Mouse (Mus musculus) midbrain, embryonic 10.5 days (tissue): ENCODE measurements at regions not wholly inside any gene's neighbourhood (a gene's known extent, or its start where the extent isn't known, plus 50 kb on each side); places are given as distances from the start of the nearest gene placed in this dataset.

Experiments
- DNase-seq: peaks from one replicate; pipeline ENCODE4 v3.0.0-alpha.2; 2017; ENCODE audit warnings: low spot score
- H3K27ac ChIP-seq: fragments of 300-500 bp; sonication (generic); replicated peaks from 2 replicates; pipeline ENCODE4 v1.5.1; 2016; ENCODE audit warnings: mild to moderate bottlenecking
- H3K27me3 ChIP-seq: fragments of 300-500 bp; sonication (generic); 2 replicates; pipeline ENCODE4 v1.6.1; 2016; ENCODE audit warnings: low read depth, mild to moderate bottlenecking; ENCODE audit not compliant: poor library complexity, severe bottlenecking
- H3K36me3 ChIP-seq: fragments of 300-500 bp; sonication (generic); 2 replicates; pipeline ENCODE4 v1.6.1; 2016; ENCODE audit warnings: mild to moderate bottlenecking, moderate library complexity
- H3K4me1 ChIP-seq: fragments of 300-500 bp; sonication (generic); 2 replicates; pipeline ENCODE4 v1.6.1; 2016
- H3K4me3 ChIP-seq: fragments of 300-500 bp; sonication (generic); 2 replicates; pipeline ENCODE4 v1.5.1; 2016; ENCODE audit warnings: mild to moderate bottlenecking, moderate library complexity
- H3K9me3 ChIP-seq: fragments of 300-500 bp; sonication (generic); replicated peaks from 2 replicates; pipeline ENCODE4 v1.6.1; 2016; ENCODE audit warnings: mild to moderate bottlenecking
- WGBS: fragments of 180-500 bp; shearing (Covaris S2); methylation state at CpG from one replicate; pipeline ENCODE4 v1.1.7; 2016; 5-methylcytosine and 5-hydroxymethylcytosine counted together

GRCm38 (mm10) chr2:45346358-45346757 lies 229.2 kb upstream of the Zeb2 start:
- H3K36me3 ChIP-seq, result no peaks in the 10 kb centered on the region

GRCm38 (mm10) chr2:45339866-45340265 lies 222.7 kb upstream of the Zeb2 start:
- H3K27me3 ChIP-seq, result no peaks in the 10 kb centered on the region
- DNase-seq, result no peak
- no peak overlapping the region for H3K27ac ChIP-seq
- no peaks in the 10 kb centered on the region for H3K36me3 ChIP-seq
- 89% methylated on average over 1 of the region's 1 CpGs for WGBS
- 0 out of 2 replicates have a peak, but pooled peaks cover 3% of the 10 kb centered on the region for H3K9me3 ChIP-seq
- H3K4me3 ChIP-seq, result no peak overlapping the region
- H3K4me1 ChIP-seq, result no peaks in the 10 kb centered on the region

More at GRCm38 (mm10) chr2:45346358-45346757, 229.2 kb upstream of the Zeb2 start:
- 88% methylated on average over 5 of the region's 5 CpGs for WGBS
- no peaks in the 10 kb centered on the region for H3K9me3 ChIP-seq
- no peak overlapping the region for H3K27ac ChIP-seq
- no peaks in the 10 kb centered on the region for H3K4me1 ChIP-seq
- no peaks in the 10 kb centered on the region for H3K27me3 ChIP-seq
- DNase-seq, result no peak
- H3K4me3 ChIP-seq, result no peak overlapping the region

GRCm38 (mm10) chr2:45338809-45339208 lies 221.6 kb upstream of the Zeb2 start:
- Histone ChIP-seq H3K4me3 (no peak overlapping the region), H3K27ac (no peak overlapping the region)
- DNase-seq, result no peak

GRCm38 (mm10) chr2:45316945-45317565 lies 199.9 kb upstream of the Zeb2 start:
- Histone ChIP-seq H3K27ac (no peak overlapping the region), H3K36me3 (no peaks in the 10 kb centered on the region), H3K27me3 (no peaks in the 10 kb centered on the region), H3K9me3 (no peaks in the 10 kb centered on the region), H3K4me3 (no peak overlapping the region), H3K4me1 (no peaks in the 10 kb centered on the region)
- no peak for DNase-seq
- WGBS, result 92% methylated on average over 4 of the region's 4 CpGs

More at GRCm38 (mm10) chr2:45338809-45339208, 221.6 kb upstream of the Zeb2 start:
- no peaks in the 10 kb centered on the region for H3K36me3 ChIP-seq
- 0 out of 2 replicates have a peak, but pooled peaks cover 3% of the 10 kb centered on the region for H3K9me3 ChIP-seq
- H3K4me1 ChIP-seq, result no peaks in the 10 kb centered on the region
- no peaks in the 10 kb centered on the region for H3K27me3 ChIP-seq

GRCm38 (mm10) chr2:45287530-45288009 lies 170.4 kb upstream of the Zeb2 start:
- Histone ChIP-seq H3K27ac (0 out of 2 replicates have a peak overlapping the region, but pooled peaks have one; percentile 53), H3K4me1 (peaks cover 8% of the 10 kb centered on the region), H3K4me3 (no peak overlapping the region), H3K9me3 (no peaks in the 10 kb centered on the region), H3K36me3 (no peaks in the 10 kb centered on the region), H3K27me3 (no peaks in the 10 kb centered on the region)
- WGBS, result 82% methylated on average over 7 of the region's 7 CpGs
- DNase-seq, result no peak

GRCm38 (mm10) chr2:45283811-45284210 lies 166.6 kb upstream of the Zeb2 start:
- no peaks in the 10 kb centered on the region for H3K9me3 ChIP-seq
- H3K27ac ChIP-seq, result no peak overlapping the region
- no peak overlapping the region for H3K4me3 ChIP-seq
- DNase-seq, result no peak
- no peaks in the 10 kb centered on the region for H3K27me3 ChIP-seq
- H3K36me3 ChIP-seq, result no peaks in the 10 kb centered on the region
- H3K4me1 ChIP-seq, result peaks cover 8% of the 10 kb centered on the region

- Histone ChIP-seq H3K4me3 (no peak overlapping the region), H3K27me3 (no peaks in the 10 kb centered on the region), H3K27ac (no peak overlapping the region), H3K4me1 (no peaks in the 10 kb centered on the region), H3K9me3 (no peaks in the 10 kb centered on the region), H3K36me3 (no peaks in the 10 kb centered on the region)
- DNase-seq, result no peak
- 85% methylated on average over 4 of the region's 4 CpGs for WGBS
Observed at GRCm38 (mm10) chr2:45279490-45279889, 162.3 kb upstream of the Zeb2 start.

- Histone ChIP-seq H3K9me3 (no peaks in the 10 kb centered on the region), H3K36me3 (no peaks in the 10 kb centered on the region), H3K4me3 (no peak overlapping the region), H3K27ac (no peak overlapping the region), H3K27me3 (no peaks in the 10 kb centered on the region), H3K4me1 (no peaks in the 10 kb centered on the region)
- no peak for DNase-seq
- WGBS, result 91% methylated on average over 2 of the region's 2 CpGs
Observed at GRCm38 (mm10) chr2:45277602-45278001, 160.4 kb upstream of the Zeb2 start.

GRCm38 (mm10) chr2:45276703-45277102 lies 159.5 kb upstream of the Zeb2 start:
- WGBS, result 83% methylated on average over 1 of the region's 1 CpGs
- no peaks in the 10 kb centered on the region for H3K36me3 ChIP-seq

GRCm38 (mm10) chr2:45270035-45270434 lies 152.8 kb upstream of the Zeb2 start:
- Histone ChIP-seq H3K4me3 (no peak overlapping the region), H3K36me3 (no peaks in the 10 kb centered on the region), H3K27me3 (no peaks in the 10 kb centered on the region), H3K9me3 (no peaks in the 10 kb centered on the region), H3K4me1 (no peaks in the 10 kb centered on the region), H3K27ac (no peak overlapping the region)
- WGBS, result 77% methylated on average over 2 of the region's 2 CpGs
- no peak for DNase-seq

More at GRCm38 (mm10) chr2:45276703-45277102, 159.5 kb upstream of the Zeb2 start:
- Histone ChIP-seq H3K4me3 (no peak overlapping the region), H3K27me3 (no peaks in the 10 kb centered on the region), H3K4me1 (no peaks in the 10 kb centered on the region), H3K27ac (no peak overlapping the region), H3K9me3 (no peaks in the 10 kb centered on the region)
- no peak for DNase-seq

GRCm38 (mm10) chr2:45265819-45266218 lies 148.6 kb upstream of the Zeb2 start:
- 59% methylated on average over 2 of the region's 2 CpGs for WGBS

GRCm38 (mm10) chr2:45261949-45262348 lies 144.8 kb upstream of the Zeb2 start:
- no peak overlapping the region for H3K4me3 ChIP-seq
- no peaks in the 10 kb centered on the region for H3K27me3 ChIP-seq
- WGBS, result 79% methylated on average over 3 of the region's 3 CpGs
- no peaks in the 10 kb centered on the region for H3K36me3 ChIP-seq
- no peaks in the 10 kb centered on the region for H3K9me3 ChIP-seq
- no peak overlapping the region for H3K27ac ChIP-seq
- no peaks in the 10 kb centered on the region for H3K4me1 ChIP-seq
- DNase-seq, result no peak

More at GRCm38 (mm10) chr2:45265819-45266218, 148.6 kb upstream of the Zeb2 start:
- Histone ChIP-seq H3K9me3 (no peaks in the 10 kb centered on the region), H3K36me3 (no peaks in the 10 kb centered on the region), H3K27me3 (no peaks in the 10 kb centered on the region), H3K4me1 (no peaks in the 10 kb centered on the region), H3K4me3 (no peak overlapping the region), H3K27ac (no peak overlapping the region)
- no peak for DNase-seq

- no peak overlapping the region for H3K4me3 ChIP-seq
- 79% methylated on average over 3 of the region's 3 CpGs for WGBS
- 0 out of 2 replicates have a peak, but pooled peaks cover 2% of the 10 kb centered on the region for H3K4me1 ChIP-seq
- no peaks in the 10 kb centered on the region for H3K9me3 ChIP-seq
- no peaks in the 10 kb centered on the region for H3K36me3 ChIP-seq
- H3K27me3 ChIP-seq, result no peaks in the 10 kb centered on the region
- H3K27ac ChIP-seq, result no peak overlapping the region
- no peak for DNase-seq
Observed at GRCm38 (mm10) chr2:45258897-45259296, 141.7 kb upstream of the Zeb2 start.
